Mouse (Mus musculus) T-helper 17 cell (primary cell): ENCODE results near the gene Glo1.

Experiments used
- in situ Hi-C, 2 experiments: fragments of 300-600 bp; cut with MboI, MseI; formaldehyde crosslinking; loops; 1 replicate in 1 of 2; 2 replicates in 1 of 2; pipeline ENCODE4 v1.15.1; 2025; ENCODE audit warnings: high pct_unique_total_duplicates in 2 of 2

Glo1 gene

GRCm38 (mm10) chr17:30613350-30613749, 13.3 kb downstream of the Glo1 start:
- in situ Hi-C loops = no loop called here

- in situ Hi-C loops = no loop called here
Measured at GRCm38 (mm10) chr17:30612075-30612859, 14.4 kb downstream of the Glo1 start.

GRCm38 (mm10) chr17:30611221-30612074, 15.2 kb downstream of the Glo1 start:
- in situ Hi-C loops = no loop called here

GRCm38 (mm10) chr17:30610739-30611138, 15.9 kb downstream of the Glo1 start:
- in situ Hi-C loops = no loop called here

- in situ Hi-C loops = no loop called here
Measured at GRCm38 (mm10) chr17:30609980-30610307, 16.7 kb downstream of the Glo1 start.

GRCm38 (mm10) chr17:30609305-30609979, 17.2 kb downstream of the Glo1 start:
- in situ Hi-C loops = no loop called here

- in situ Hi-C loops = no loop called here
Measured at GRCm38 (mm10) chr17:30607909-30608495, 18.7 kb downstream of the Glo1 start.

GRCm38 (mm10) chr17:30607330-30607729, 19.3 kb downstream of the Glo1 start:
- in situ Hi-C loops = no loop called here

GRCm38 (mm10) chr17:30606634-30607081, 20.0 kb downstream of the Glo1 start:
- in situ Hi-C loops = no loop called here

GRCm38 (mm10) chr17:30606206-30606605, 20.5 kb downstream of the Glo1 start:
- in situ Hi-C loops = no loop called here

- in situ Hi-C loops = no loop called here
Measured at GRCm38 (mm10) chr17:30605001-30605400, 21.7 kb downstream of the Glo1 start.

- in situ Hi-C loops = no loop called here
Measured at GRCm38 (mm10) chr17:30604296-30604695, 22.4 kb downstream of the Glo1 start.

GRCm38 (mm10) chr17:30602175-30602574, 24.5 kb downstream of the Glo1 start:
- in situ Hi-C loops = no loop called here

GRCm38 (mm10) chr17:30598300-30598699, 28.4 kb downstream of the Glo1 start:
- in situ Hi-C loops = no loop called here

- in situ Hi-C loops = no loop called here
Measured at GRCm38 (mm10) chr17:30597786-30598185, 28.9 kb downstream of the Glo1 start.

GRCm38 (mm10) chr17:30594846-30595245, 31.8 kb downstream of the Glo1 start:
- in situ Hi-C loops = no loop called here

GRCm38 (mm10) chr17:30594407-30594806, 32.3 kb downstream of the Glo1 start:
- in situ Hi-C loops = no loop called here

GRCm38 (mm10) chr17:30590417-30591198, 36.1 kb downstream of the Glo1 start:
- in situ Hi-C loops = no loop called here

- in situ Hi-C loops = no loop called here
Measured at GRCm38 (mm10) chr17:30583258-30584001, 43.2 kb downstream of the Glo1 start.

GRCm38 (mm10) chr17:30582313-30582712, 44.4 kb downstream of the Glo1 start:
- in situ Hi-C loops = no loop called here
